Mouse (Mus musculus) left cerebral cortex, postnatal 4 days (tissue): ENCODE measurements at regions not wholly inside any gene's neighbourhood (a gene's known extent, or its start where the extent isn't known, plus 50 kb on each side); places are given as distances from the start of the nearest gene placed in this dataset.
"Not testable (repeated sequence)": the region's sequence is repeated elsewhere in the genome, so short reads cannot be mapped to it uniquely, and the experiment has no call there.

Experiments used
- DNase-seq: peaks from one replicate; pipeline ENCODE4 v3.0.0-alpha.2; 2022
- intact Hi-C: fragments of 180-260 bp; cut with DNase I; formaldehyde crosslinking; loops from one replicate; pipeline ENCODE4 v1.15.1; 2025

GRCm38 (mm10) chr12:17992572-17992971 is 301.9 kb downstream of the Hpcal1 start:
- DNase-seq: peak; percentile 7
- intact Hi-C loops: not testable (repeated sequence)

GRCm38 (mm10) chr12:17993368-17993767 is 302.7 kb downstream of the Hpcal1 start:
- intact Hi-C loops, DNase-seq: not testable (repeated sequence)
